Mouse (Mus musculus): Measurements from ENCODE around the gene Man2a1. TPM values are rescaled to one million over a fixed set of nuclear protein-coding genes. Genes with fewer than 3 reads are reported as not detected.

Man2a1 gene
- polyA plus RNA-seq, 1 experiment, result 21.6 TPM

DNA sequence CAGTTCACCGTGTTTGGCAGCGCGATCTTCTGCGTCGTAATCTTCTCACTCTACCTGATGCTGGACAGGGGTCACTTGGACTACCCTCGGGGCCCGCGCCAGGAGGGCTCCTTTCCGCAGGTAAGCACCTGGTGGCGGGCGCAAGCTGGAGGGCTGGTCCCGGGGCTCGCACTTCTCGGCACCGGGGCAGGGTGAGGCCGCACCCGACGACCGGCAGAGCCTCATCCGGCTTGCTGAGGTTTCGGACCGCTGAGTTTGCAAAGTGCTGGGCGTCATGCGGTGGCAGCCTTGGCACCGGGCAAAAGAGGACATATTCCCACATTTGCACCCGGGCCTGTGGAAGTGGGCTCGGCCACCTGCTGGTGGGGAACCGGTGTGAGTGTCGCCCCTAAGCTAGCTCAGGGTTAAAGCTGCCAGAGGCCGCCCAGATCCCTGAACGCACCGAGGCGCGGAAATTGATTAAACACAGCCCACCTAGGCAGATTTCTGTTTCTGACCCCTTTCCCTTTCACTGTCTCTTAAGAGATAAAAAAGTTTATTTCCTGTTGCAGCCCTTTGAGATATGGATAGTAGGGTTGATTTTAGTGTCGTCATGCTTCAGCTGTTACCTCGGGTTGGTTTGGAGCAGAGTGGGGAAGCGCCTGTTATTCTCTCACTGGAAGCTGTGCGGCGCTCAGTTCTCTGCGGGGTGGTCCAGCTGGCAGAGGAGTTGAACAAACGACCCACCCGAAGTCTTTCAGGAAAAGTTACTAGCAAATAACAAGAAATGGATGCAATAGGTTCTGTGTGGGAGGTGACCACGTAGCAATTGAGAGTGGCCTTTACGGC is 1.4 kb downstream of the Man2a1 start:
- no peak for DNase-seq (ENCODE audit: low read depth)

DNA sequence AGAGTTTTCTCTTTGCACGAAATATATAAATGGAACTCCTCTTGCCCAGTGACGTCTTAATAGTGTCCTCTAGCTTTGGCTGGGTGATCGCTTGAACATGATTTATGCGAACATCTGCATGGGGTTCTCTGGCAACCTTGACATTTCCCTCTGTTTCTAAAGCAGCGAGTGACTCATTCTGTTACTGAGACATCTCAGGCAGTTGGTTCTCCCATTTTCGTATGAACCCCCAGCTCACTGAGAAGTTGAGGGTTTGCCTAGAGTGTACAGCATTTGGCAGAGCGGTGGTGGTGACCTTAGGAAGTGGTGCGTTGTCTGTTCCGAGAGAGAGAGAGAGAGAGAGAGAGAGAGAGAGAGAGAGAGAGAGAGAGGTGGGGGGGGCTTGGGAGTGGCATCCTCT is 2.6 kb downstream of the Man2a1 start:
- no peak for DNase-seq (ENCODE audit: low read depth)

DNA sequence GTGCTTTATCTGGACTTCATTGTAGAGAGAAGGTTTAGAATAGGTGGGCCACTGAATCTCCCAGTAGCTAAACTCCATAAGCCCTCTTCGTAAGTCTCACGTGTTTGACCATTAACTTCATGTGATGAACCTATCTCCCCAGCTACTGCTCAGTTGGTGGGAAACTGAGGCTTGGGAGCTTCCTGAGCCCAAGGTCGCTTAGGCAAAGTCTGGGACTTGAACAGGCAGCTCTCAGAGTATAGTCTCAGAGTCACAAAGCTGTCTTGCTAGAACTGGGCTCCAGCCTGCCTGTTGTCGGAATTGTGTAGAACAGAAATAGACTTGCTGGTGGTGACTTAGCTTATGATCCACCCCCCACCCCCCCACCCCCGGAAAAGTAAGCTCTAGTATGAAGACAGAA is 3.0 kb downstream of the Man2a1 start:
- no peak for DNase-seq (ENCODE audit: low read depth)

DNA sequence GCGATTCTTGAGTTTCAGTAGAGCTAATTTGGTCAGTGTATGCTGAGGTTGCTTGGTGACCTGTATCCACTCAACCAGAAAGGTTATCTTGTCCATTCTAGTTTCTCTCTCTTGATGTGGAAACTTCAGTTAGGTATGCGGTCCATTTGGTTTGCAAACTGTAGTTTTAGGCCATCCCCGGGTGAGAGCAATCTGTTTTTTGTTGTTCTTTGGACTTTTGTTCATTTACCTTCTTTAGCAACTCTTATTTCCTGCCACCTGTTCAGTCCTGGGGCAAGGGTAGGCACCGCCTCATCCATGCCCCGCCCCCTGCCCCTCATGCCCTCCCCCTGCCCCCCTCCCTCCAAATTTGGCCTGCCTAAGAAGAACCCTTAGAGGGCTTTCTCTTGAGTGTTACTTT is 3.6 kb downstream of the Man2a1 start:
- no peak for DNase-seq (ENCODE audit: low read depth)

DNA sequence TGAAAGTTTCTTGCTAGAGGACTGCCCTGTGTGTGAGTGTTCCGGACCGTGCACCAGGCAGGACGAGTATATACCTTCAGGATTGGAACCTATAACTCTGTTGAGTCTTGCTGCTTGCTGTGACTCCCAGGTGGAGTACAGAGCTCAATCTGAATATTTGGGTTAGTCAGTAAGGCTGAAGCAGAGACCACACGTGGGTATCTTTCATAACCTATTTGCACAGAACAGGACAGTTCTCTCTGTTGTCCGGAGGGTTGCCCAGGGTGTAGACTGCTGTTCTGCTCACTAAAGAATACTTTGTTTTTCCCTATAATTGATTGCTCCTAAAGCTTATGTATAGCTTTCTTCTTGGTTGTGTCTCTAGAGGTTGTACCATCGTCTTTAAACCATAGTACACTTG is 7.7 kb downstream of the Man2a1 start:
- DNase-seq (ENCODE audit: low read depth), result no peak

DNA sequence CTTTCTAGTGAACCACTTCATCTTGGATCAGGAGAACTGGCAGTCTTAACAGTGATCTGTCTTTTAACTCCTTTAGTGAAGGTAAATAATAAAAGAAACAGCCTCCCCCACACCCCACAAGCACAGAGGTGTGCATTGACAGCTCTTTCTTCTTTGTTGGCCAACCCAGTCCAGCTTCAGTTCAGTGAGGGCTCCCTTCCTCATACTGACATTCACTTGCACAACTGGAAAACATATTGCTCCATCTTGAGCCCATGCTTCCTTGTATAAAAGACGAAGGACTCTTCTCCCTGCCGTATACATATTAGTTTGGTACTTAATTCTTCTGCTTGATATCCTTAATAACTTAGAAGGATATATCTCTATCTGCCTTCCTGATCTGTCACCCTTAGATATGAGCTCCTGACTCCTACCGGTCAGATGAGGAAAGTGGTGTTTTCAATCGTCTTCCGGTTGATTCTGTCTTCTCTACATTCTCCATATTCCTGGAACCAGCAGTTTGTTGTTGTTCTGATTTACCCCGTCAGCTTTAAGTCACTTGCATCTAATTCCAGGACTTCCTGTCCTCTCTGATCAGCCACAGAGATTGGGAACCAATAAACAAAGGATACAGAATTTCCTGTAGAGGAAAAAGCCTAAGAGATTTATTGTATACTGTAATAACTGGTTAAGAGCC is 8.5 kb downstream of the Man2a1 start:
- DNase-seq (ENCODE audit: low read depth), result no peak

DNA sequence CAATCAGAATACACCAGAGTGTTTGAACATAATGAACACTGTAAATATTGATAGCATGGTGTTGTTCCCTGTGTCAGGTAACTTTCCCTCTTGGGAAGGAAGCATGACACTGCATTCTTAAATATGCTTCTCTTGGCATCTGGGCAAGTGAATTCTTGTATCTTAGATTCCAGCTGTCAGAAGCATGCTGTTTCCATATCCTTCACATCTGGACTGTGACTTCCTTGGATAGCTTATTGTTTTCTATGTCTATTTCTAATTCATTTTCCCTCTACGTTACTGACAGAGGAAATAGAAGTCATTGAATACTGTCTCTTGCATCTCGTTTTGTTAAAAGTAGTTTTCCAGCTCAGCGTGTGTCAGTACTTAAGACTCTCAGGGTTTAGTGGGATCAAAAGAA is 9.2 kb downstream of the Man2a1 start:
- DNase-seq (ENCODE audit: low read depth), result no peak

DNA sequence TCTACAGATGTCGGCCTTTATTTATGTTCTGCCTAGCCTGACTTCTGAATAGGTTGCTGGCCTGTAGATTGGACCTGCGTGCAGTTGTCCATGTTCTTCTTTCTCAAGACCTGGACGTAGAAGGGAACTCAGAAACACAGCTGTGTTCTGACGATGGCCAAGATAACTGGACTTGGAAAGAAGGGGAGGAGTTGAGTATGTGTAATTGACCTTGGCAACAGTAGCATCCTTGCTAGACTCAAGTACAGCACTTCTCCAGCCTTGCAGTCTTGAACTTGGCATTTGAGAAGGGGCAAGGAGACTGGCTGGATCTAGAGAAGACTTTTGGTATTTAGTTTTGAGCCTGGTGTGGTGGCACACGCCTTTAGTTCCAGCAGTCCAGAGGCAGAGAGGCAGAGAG is 10.9 kb downstream of the Man2a1 start:
- no peak for DNase-seq (ENCODE audit: low read depth)

DNA sequence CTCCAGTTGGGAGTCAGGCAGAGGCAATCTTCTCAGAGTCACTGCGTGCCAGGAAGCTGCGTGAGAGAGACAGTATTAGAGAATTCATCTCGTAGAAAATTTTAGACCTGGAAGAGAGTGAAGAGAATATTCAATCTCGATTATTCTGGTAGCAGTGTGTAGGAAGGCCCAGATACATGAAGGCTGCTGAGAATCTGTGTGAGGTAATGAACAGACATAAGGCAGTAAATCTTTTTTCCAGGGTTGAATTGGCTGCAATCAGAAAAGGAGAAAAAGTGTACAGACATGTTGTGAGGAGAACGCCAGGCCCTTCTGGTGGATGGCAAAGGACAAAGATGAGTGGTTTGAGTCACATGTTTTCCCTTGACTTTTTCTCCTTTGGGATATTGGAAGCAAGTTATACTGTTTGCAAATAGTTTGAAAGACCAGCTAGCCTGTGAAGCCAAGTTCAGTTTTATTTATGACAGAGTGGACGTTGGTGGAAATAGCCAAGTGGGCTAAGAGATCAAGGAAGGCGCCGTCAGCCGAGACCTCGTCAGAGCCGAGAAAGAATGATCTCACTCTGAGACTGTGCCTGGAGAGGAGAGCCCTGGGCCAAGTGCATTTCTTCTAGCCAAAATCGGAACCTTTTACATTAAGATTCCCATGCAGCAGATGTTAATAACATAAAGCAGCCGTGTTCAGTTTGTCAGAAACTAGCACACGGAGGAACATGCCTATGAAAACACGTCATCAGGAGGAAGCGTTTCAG is 11.8 kb downstream of the Man2a1 start:
- no peak for DNase-seq (ENCODE audit: low read depth)

DNA sequence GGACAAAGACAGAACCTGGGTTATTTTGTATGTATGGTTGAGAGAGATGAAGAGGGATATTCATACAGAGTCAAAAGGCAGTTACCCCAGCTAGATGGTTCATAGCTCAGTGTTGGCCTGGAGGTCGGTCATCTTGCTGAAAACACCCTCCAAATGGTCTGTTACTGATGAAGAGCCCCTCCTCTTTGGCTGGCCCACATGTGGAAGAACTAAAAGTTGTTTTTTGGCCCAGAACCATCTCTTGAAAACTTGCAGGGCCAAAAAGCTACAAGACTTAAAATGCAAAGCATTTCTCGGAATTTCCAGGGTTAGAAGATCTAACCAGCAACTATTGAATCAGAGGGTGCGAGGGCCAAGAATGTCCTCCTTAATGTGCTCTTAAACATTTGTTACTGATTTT is 12.4 kb downstream of the Man2a1 start:
- DNase-seq (ENCODE audit: low read depth), result no peak

DNA sequence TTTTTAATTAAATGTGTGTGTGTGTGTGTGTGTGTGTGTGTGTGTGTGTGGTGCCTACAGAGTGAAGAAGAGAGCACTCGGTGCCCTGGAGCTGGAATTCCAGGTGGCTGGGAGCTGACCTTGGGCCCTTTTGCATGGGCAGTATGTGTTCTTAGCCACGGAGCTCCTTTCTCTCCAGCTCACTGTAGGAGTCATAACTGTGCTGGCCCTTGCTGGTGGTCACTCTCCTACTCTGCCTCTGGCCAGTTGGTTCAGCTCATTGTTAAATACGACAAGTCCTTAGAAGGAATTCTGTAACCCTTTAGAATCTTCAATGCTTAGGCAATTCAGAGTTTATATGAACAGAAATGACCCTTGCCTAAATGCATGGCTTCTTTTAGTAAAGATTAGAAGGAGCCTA is 12.8 kb downstream of the Man2a1 start:
- no peak for DNase-seq (ENCODE audit: low read depth)

DNA sequence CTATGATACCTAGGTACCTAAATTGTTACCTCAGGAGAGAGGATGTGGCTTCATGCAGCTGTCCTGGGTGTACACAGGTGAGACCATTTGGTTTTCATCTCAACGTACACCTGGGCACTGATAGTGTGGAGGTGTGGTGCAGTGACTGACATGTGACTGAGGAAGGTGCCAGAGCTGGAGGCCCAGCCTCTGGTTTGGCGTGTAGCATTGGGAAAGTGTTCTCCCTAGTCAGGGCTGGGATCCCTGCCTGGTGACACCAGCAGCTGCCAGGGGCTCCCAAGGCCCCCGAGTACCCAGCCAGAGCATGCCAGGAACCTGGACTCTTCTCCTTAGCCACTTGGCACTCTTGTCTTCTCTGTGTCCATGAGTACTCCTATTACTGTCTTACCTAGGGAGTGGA is 14.3 kb downstream of the Man2a1 start:
- DNase-seq (ENCODE audit: low read depth), result no peak

DNA sequence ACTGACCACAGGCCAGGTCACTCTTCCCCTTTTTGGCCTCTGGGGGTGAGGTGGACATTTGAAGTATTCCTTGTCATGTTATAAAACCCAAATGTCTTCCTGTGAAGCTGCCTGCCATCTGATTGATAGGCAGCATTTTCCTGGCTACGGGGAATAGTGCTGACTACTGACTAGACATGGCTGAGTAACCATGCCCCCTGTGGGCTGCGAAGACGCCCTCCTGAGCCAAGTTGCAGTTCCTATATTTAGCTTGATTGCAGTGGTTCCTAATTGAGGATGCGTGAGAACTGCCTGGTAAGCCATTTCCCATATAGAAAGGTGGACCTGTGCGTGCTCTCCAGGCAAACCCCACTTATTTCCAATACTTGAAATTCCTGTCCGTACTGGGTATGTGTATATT is 14.9 kb downstream of the Man2a1 start:
- no peak for DNase-seq (ENCODE audit: low read depth)

DNA sequence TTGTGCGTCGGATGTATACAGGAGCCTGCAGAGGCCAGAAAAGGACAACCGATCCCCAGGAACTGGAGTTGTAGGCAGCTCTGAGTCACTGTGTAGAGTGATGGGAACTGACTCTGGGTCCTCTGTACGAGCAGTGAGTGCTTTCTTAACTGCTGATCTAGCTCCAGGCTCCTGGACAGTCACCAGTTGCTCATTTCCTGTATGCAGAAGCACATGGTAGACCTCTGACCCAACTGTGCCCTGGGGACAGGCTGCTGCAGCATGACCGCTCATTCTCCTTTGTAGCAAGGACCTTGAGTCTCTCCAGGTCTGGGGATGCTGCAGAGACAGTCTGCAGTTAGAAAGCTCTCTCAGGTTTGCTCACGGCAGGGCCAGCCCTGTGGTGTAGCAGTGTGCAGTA is 15.7 kb downstream of the Man2a1 start:
- no peak for DNase-seq (ENCODE audit: low read depth)

DNA sequence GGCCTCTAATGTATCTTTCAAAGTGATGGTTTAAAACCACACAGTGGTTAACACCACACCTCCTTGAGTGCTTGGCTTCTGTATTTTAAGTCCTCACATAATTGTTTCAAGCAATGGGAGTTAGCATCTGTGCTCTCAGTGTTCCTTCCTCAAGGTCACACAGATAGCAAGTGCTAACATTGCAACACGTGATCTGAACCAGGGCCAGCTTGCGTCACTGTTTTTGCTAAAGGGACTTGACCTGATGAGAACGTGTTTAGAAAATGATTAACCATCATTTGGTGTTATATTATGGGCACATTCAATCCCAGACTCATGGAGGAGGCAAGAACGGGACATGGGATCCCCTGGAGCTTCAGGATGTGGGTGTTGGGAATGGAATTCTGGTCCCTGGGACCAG is 17.3 kb downstream of the Man2a1 start:
- no peak for DNase-seq (ENCODE audit: low read depth)

DNA sequence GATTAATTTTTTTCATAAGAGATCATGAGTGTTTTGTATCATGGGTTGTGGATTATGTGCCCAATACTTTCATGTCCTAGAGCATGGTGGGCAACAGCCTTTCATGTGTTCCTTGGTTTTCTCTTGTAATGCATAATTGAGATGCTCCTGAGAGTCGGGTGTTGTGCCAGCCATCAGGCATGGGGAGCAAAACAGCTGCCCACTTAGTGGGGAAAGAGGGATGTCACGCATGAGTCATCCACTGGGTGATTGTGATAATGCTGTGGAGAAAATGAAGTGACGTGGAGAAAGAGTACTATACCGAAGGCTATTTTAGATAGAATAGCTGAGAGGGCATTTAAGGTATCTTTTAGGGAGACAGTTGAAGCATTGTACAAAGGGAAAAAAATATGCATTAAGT is 18.5 kb downstream of the Man2a1 start:
- no peak for DNase-seq (ENCODE audit: low read depth)

DNA sequence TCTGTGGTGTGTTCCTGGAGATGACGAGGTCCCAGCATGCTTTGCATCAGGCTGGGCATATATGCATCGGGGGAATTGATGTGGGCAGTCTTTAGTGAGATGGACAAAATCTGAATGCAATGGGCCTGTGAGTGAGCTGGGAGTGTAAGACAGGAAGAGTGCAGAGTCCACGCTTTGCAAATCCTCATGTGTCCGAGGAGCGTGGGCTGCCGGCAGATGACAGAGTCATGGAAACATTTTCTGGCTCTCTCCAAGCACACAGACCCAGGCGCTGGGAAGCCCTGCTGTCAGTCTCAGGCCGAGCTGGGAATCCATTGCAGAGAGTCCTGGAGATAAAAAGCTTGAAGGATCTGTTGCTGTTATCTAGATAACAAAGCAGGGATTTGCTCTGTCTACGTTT is 19.6 kb downstream of the Man2a1 start:
- no peak for DNase-seq (ENCODE audit: low read depth)

DNA sequence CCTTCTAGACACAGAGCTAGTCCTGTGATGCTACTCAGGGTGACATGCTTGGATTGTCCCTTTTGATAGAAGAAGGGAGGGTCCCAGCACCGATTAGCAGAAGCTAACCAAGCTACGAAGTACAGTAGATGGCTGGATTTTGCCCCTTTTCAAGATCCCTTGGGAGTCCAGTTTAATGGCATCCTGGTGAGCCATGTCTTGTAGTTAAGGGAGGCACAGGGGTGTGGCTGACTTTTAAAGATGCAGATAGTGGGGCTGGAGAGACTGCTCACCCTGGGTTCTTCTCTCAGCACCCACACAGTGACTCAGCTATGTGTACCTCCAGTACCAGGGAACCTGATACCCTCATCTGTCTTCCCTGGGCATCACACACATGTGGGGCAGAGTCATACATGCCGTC is 20.1 kb downstream of the Man2a1 start:
- DNase-seq (ENCODE audit: low read depth), result no peak

DNA sequence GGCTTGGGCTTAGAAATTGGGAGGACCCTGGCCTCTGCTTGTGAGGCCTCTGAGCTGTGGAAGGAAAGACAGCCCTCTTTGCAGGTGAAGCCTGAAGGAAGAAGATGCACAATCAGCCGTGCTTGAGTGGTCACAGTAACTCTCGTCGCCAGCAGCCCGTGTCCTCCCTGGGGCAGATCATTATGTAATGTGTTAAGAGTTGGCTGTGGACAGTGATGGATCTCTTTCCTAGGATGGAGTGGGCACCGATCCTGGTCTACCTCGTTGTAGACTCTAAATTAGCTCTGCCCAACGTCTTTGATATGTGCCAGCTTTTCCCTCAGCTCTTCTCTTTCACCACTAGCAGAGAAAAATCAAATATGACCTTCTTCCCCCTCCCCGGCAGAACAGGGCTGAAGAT is 20.7 kb downstream of the Man2a1 start:
- no peak for DNase-seq (ENCODE audit: low read depth)

DNA sequence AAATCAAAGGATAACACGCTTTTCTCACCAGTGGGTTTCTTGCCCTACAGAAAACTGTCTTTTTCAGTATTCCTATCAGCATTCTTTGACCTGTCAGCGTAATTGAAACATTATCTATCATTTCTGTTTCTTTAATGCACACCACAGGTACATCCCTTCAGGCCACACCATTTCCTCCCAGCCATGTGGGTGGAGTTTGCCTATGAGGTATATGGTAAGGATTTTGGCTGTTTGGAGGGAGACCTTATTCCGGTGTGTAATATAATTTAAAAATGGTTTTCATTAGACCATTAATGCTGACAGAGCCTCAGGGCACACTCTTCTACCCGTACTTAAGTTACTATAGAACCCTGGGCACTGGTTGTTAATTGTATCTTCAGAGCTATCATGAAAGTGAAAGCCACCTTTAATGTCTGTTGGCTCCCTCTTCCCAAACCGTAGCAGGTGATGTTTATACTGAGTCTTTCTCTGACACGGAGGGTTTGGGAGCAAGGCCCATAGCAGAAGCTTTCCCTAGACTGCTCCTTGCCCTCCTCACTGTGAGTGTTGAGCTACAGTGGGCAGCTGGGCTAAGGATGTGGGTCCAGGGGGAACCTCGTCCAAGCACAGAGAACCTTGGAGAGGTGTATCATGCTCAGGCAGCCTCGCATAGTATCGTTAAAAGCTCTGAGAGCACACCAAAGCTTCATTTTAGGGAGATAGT is 21.3 kb downstream of the Man2a1 start:
- DNase-seq (ENCODE audit: low read depth), result no peak

DNA sequence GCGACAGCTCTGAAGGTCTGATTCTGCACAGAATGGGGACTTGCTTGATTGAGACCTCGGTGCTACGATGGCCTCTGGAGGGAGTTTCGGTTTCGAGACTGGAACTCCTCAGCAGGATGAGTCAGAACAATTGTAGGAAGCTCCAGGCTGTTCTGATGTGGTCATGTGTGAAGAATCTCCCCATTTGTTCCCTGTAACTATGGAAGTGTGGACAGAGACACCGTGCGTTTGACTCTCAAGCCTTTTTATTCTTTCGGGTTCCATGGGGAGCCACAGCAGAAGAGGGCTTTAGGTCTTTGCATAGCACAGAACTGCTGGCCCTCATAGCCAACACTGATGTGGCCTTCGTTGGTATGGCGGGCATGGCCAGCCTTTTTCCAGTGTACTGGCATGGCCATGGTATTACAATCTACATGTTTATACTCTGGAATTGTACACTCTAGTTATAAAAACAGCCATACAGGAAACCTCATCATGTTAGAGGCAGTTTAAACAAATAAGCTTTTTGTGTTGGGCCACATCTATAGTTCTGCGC is 21.9 kb downstream of the Man2a1 start:
- DNase-seq (ENCODE audit: low read depth), result no peak

DNA sequence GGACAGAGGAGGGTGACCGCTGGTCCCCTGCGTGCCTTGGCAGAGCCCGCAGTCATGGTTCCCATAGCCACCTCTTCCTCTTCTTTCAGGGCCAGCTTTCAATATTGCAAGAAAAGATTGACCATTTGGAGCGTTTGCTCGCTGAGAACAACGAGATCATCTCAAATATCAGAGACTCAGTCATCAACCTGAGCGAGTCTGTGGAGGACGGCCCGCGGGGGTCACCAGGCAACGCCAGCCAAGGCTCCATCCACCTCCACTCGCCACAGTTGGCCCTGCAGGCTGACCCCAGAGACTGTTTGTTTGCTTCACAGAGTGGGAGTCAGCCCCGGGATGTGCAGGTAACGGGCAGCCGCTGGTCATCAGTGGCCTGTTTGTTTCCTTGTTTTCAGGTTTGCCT is 23.9 kb downstream of the Man2a1 start:
- no peak for DNase-seq (ENCODE audit: low read depth)

Measured in gonadal fat pad, adult 2 months (tissue).